Mouse (Mus musculus) myocyte (in vitro differentiated cells): ENCODE results near the gene Pdc. TPM values are rescaled to one million over a fixed set of nuclear protein-coding genes. Genes with fewer than 3 reads are reported as not detected.

Experiments used
- H3K27me3 ChIP-seq: one replicate; pipeline ENCODE4 v1.6.1; 2011; ENCODE audit not compliant: control insufficient read depth, insufficient read depth, insufficient read length
- H3K36me3 ChIP-seq: one replicate; pipeline ENCODE4 v1.6.1; 2011; ENCODE audit not compliant: control insufficient read depth, insufficient read depth
- H3K4me2 ChIP-seq: one replicate; pipeline ENCODE4 v1.6.1; 2011; ENCODE audit warnings: low read depth, control low read depth
- H3K4me3 ChIP-seq: one replicate; pipeline ENCODE4 v1.5.1; 2011; ENCODE audit warnings: mild to moderate bottlenecking, control low read depth, moderate library complexity
- H3K79me2 ChIP-seq: one replicate; pipeline ENCODE4 v1.6.1; 2011; ENCODE audit not compliant: control insufficient read depth, insufficient read depth
- H3ac ChIP-seq: one replicate; pipeline ENCODE4 v1.6.1; 2011; ENCODE audit not compliant: control insufficient read depth, insufficient read length
- CEBPB ChIP-seq: IDR thresholded peaks from 2 replicates; pipeline ENCODE4 v1.6.1; 2011; ENCODE audit warnings: mild to moderate bottlenecking, moderate library complexity; ENCODE audit not compliant: poor library complexity, insufficient read depth, severe bottlenecking
- E2F4 ChIP-seq: IDR thresholded peaks from one replicate; pipeline ENCODE4 v1.6.1; 2011; ENCODE audit warnings: mild to moderate bottlenecking, control low read depth, moderate library complexity; ENCODE audit not compliant: insufficient read depth
- MAX ChIP-seq: IDR thresholded peaks from one replicate; pipeline ENCODE4 v1.6.1; 2011; ENCODE audit warnings: low read depth, mild to moderate bottlenecking, control low read depth
- MYOD1 ChIP-seq, 3 experiments: IDR thresholded peaks; one replicate each; pipeline ENCODE4 v1.6.1; 2011; ENCODE audit warnings: control low read depth in 2 of 3, low read depth in 2 of 3, mild to moderate bottlenecking in 2 of 3, moderate library complexity in 1 of 3; ENCODE audit not compliant: insufficient read length in 2 of 3, control insufficient read depth in 1 of 3
- MYOG ChIP-seq, 3 experiments: IDR thresholded peaks; one replicate each; pipeline ENCODE4 v1.6.1; 2011; ENCODE audit warnings: control low read depth in 2 of 3, low read depth in 2 of 3, mild to moderate bottlenecking in 2 of 3; ENCODE audit not compliant: insufficient read length in 2 of 3, control insufficient read depth in 1 of 3, insufficient read depth in 1 of 3
- POLR2A ChIP-seq: IDR thresholded peaks from one replicate; pipeline ENCODE4 v1.6.1; 2011; ENCODE audit warnings: low read depth, mild to moderate bottlenecking, control low read depth, moderate library complexity; ENCODE audit not compliant: insufficient read length
- POLR2AphosphoS2 ChIP-seq: IDR thresholded peaks from one replicate; pipeline ENCODE4 v1.6.1; 2011; ENCODE audit warnings: low read depth, control low read depth; ENCODE audit not compliant: insufficient read length
- REST ChIP-seq: IDR thresholded peaks from one replicate; pipeline ENCODE4 v1.6.1; 2011; ENCODE audit warnings: mild to moderate bottlenecking, control low read depth, moderate library complexity; ENCODE audit not compliant: insufficient read depth, insufficient read length
- SRF ChIP-seq: IDR thresholded peaks from one replicate; pipeline ENCODE4 v1.6.1; 2011; ENCODE audit warnings: low read depth; ENCODE audit not compliant: control insufficient read depth, insufficient read length
- TCF12 ChIP-seq: IDR thresholded peaks from one replicate; pipeline ENCODE4 v1.6.1; 2011; ENCODE audit warnings: mild to moderate bottlenecking, control low read depth; ENCODE audit not compliant: poor library complexity, insufficient read depth, severe bottlenecking
- TCF3 ChIP-seq: IDR thresholded peaks from one replicate; pipeline ENCODE4 v1.6.1; 2011; ENCODE audit warnings: low read depth, control low read depth; ENCODE audit not compliant: insufficient read length
- USF1 ChIP-seq: IDR thresholded peaks from one replicate; pipeline ENCODE4 v1.6.1; 2011; ENCODE audit warnings: low read depth, mild to moderate bottlenecking, control low read depth, moderate library complexity
- polyA plus RNA-seq: library from polyadenylated mRNA; unstranded; fragments of >200 nt; fragmentation: generic; extraction: Trizol; gene quantifications from one replicate; pipeline ENCODE4 v1.2.1, GENCODE M21; 2012; ENCODE audit warnings: missing spikeins

Gene Pdc
- polyA plus RNA-seq, 1 experiment, result not detected

- TF ChIP-seq TCF12, result no peak
- no peak for TF ChIP-seq MYOG (IDR thresholded peaks at IDR 0.05; ENCODE audit: control insufficient read depth in 1 of 3, insufficient read depth in 1 of 3, insufficient read length in 2 of 3, low read depth in 2 of 3)
- TF ChIP-seq TCF3, result no peak
- TF ChIP-seq MAX, result no peak
- no peak for TF ChIP-seq USF1
- TF ChIP-seq CEBPB, result no peak
- TF ChIP-seq E2F4, result no peak
- TF ChIP-seq POLR2AphosphoS2, result no peak
- no peak for TF ChIP-seq SRF
- TF ChIP-seq POLR2A, result no peak
- no peak for TF ChIP-seq REST
- no peak for TF ChIP-seq MYOD1 (IDR thresholded peaks at IDR 0.05; ENCODE audit: control insufficient read depth in 1 of 3, insufficient read length in 2 of 3, low read depth in 2 of 3)
- H3K4me3 ChIP-seq, result no peak overlapping the region
- H3K79me2 ChIP-seq, result no peaks in the 10 kb centered on the region
- peaks cover 23% of the 10 kb centered on the region for H3K36me3 ChIP-seq
- no peaks in the 10 kb centered on the region for H3K27me3 ChIP-seq
- no peak overlapping the region for H3K4me2 ChIP-seq
- H3ac ChIP-seq, result no peak overlapping the region
These were observed 53.7 kb downstream of the Pdc start for GRCm38 (mm10) chr1:150372895-150373294.

- H3K4me2 ChIP-seq, result no peak overlapping the region
- H3ac ChIP-seq, result no peak overlapping the region
- peaks cover 29% of the 10 kb centered on the region for H3K36me3 ChIP-seq
- H3K27me3 ChIP-seq, result no peaks in the 10 kb centered on the region
- H3K79me2 ChIP-seq, result no peaks in the 10 kb centered on the region
- no peak overlapping the region for H3K4me3 ChIP-seq
- TF ChIP-seq MAX (no peak), CEBPB (no peak), MYOD1 (IDR thresholded peaks at IDR 0.05; ENCODE audit: control insufficient read depth in 1 of 3, insufficient read length in 2 of 3, low read depth in 2 of 3) (no peak), POLR2A (no peak), POLR2AphosphoS2 (no peak), E2F4 (no peak), SRF (no peak), USF1 (no peak), TCF3 (no peak), REST (no peak), MYOG (IDR thresholded peaks at IDR 0.05; ENCODE audit: control insufficient read depth in 1 of 3, insufficient read depth in 1 of 3, insufficient read length in 2 of 3, low read depth in 2 of 3) (no peak), TCF12 (no peak)
These were observed 55.0 kb downstream of the Pdc start for GRCm38 (mm10) chr1:150374247-150374646.

Other genes starting within 250 kb of the Pdc start
- gene Ptgs2, start 219.4 kb upstream of the Pdc start, polyA plus RNA-seq, result 10.5 TPM
- gene Tpr, start 73.4 kb downstream of the Pdc start, polyA plus RNA-seq, result 40.2 TPM
- gene Odr4, start 73.7 kb downstream of the Pdc start, polyA plus RNA-seq, result 11.9 TPM
- 5.1 TPM for gene Prg4, start 146.7 kb downstream of the Pdc start, polyA plus RNA-seq